Mouse (Mus musculus) midbrain, postnatal 0 days (tissue): ENCODE measurements around the gene Tmem135. TPM values are rescaled to one million over a fixed set of nuclear protein-coding genes. Genes with fewer than 3 reads are reported as not detected.

ENCODE experiments used
- ATAC-seq: fragments of 200-750 bp; cut with Nextera tagmentation; 2 replicates; pipeline ENCODE4 v1.8.0; 2017; ENCODE audit warnings: moderate number of reproducible peaks, mild to moderate bottlenecking, moderate TSS enrichment, moderate library complexity; ENCODE audit not compliant: low FRiP score
- DNase-seq: peaks from one replicate; pipeline ENCODE4 v3.0.0-alpha.2; 2015; ENCODE audit warnings: low spot score
- H3K27ac ChIP-seq: fragments of 300-500 bp; sonication (generic); 2 replicates; pipeline ENCODE4 v1.5.1; 2014; ENCODE audit warnings: low read depth, mild to moderate bottlenecking, low read length, mixed read lengths
- H3K27me3 ChIP-seq: fragments of 300-500 bp; sonication (generic); 2 replicates; pipeline ENCODE4 v1.6.1; 2014; ENCODE audit warnings: low read length, control low read depth, mixed read lengths; ENCODE audit not compliant: insufficient read depth
- H3K36me3 ChIP-seq: fragments of 300-500 bp; sonication (generic); 2 replicates; pipeline ENCODE4 v1.6.1; 2014; ENCODE audit warnings: low read length, control low read depth, mixed read lengths; ENCODE audit not compliant: insufficient read depth
- H3K4me1 ChIP-seq: fragments of 300-500 bp; sonication (generic); 2 replicates; pipeline ENCODE4 v1.6.1; 2014; ENCODE audit warnings: mild to moderate bottlenecking, control low read depth, antibody characterized with exemption, low read length, mixed read lengths; ENCODE audit not compliant: insufficient read depth
- H3K4me2 ChIP-seq: fragments of 300-500 bp; sonication (generic); 2 replicates; pipeline ENCODE4 v1.6.1; 2014; ENCODE audit warnings: low read depth, mild to moderate bottlenecking, low read length, mixed read lengths; ENCODE audit not compliant: poor library complexity, severe bottlenecking
- H3K4me3 ChIP-seq: fragments of 300-500 bp; sonication (generic); 2 replicates; pipeline ENCODE4 v1.5.1; 2014; ENCODE audit warnings: low read depth, mild to moderate bottlenecking, low read length, moderate library complexity
- H3K9ac ChIP-seq: fragments of 300-500 bp; sonication (generic); replicated peaks from 2 replicates; pipeline ENCODE4 v1.6.1; 2014; ENCODE audit warnings: mild to moderate bottlenecking, low read length, moderate library complexity, mixed read lengths; ENCODE audit not compliant: poor library complexity, severe bottlenecking
- H3K9me3 ChIP-seq: fragments of 300-500 bp; sonication (generic); 2 replicates; pipeline ENCODE4 v1.6.1; 2016; ENCODE audit warnings: low read length, control low read depth
- CTCF ChIP-seq: IDR thresholded peaks from 2 replicates; pipeline ENCODE4 v1.5.1; 2016; ENCODE audit warnings: antibody characterized with exemption, mild to moderate bottlenecking
- WGBS: fragments of 180-500 bp; shearing (Covaris S2); extraction: QIAGEN DNeasy Blood & Tissue Kit; methylation state at CpG from one replicate; pipeline ENCODE4 v1.1.7; 2014; 5-methylcytosine and 5-hydroxymethylcytosine counted together
- polyA plus RNA-seq: library from polyadenylated mRNA; unstranded; fragments of >200 nt; fragmentation: Nextera tagmentation; extraction: Ambion mirVana; gene quantifications from 2 replicates; pipeline ENCODE4 v1.2.1, GENCODE M21; 2015
- total RNA-seq: library from RNA; depleted of rRNA; stranded (reverse); fragments of >200 nt; gene quantifications from 2 replicates; pipeline ENCODE4 v1.2.3, GENCODE M21; 2014

The Tmem135 gene
- total and polyA plus RNA-seq, 2 experiments from 2014 or later, result 33.5 to 35.7 TPM

GRCm38 (mm10) chr7:89403053-89403972 lies 709 bp downstream of the Tmem135 start:
- Histone ChIP-seq H3K9me3 (no peaks in the 10 kb centered on the region), H3K4me3 (peak overlapping the region; percentile 74), H3K27me3 (no peaks in the 10 kb centered on the region), H3K36me3 (no peaks in the 10 kb centered on the region), H3K27ac (peak overlapping the region; percentile 69), H3K4me2 (peak overlapping the region; percentile 99), H3K9ac (peak overlapping the region; percentile 77), H3K4me1 (no peaks in the 10 kb centered on the region)
- TF ChIP-seq CTCF, result no peak
- ATAC-seq (peak; percentile 83), DNase-seq (peak; percentile 68)
- 5% methylated on average over 52 of the region's 52 CpGs for WGBS

- WGBS, result 84% methylated on average over 3 of the region's 3 CpGs
- Histone ChIP-seq H3K4me1 (no peaks in the 10 kb centered on the region), H3K4me2 (no peak overlapping the region), H3K27me3 (no peaks in the 10 kb centered on the region), H3K4me3 (no peak overlapping the region), H3K27ac (no peak overlapping the region), H3K9me3 (no peaks in the 10 kb centered on the region), H3K36me3 (no peaks in the 10 kb centered on the region), H3K9ac (no peak overlapping the region)
- no peak for TF ChIP-seq CTCF
- ATAC-seq (no peak), DNase-seq (no peak)
Measured at GRCm38 (mm10) chr7:89401936-89402335, 2.1 kb downstream of the Tmem135 start.

- no peak for TF ChIP-seq CTCF
- DNase-seq (no peak), ATAC-seq (no peak)
- Histone ChIP-seq H3K36me3 (no peaks in the 10 kb centered on the region), H3K4me1 (no peaks in the 10 kb centered on the region), H3K9ac (no peak overlapping the region), H3K4me2 (no peak overlapping the region), H3K27ac (no peak overlapping the region), H3K4me3 (no peak overlapping the region), H3K27me3 (no peaks in the 10 kb centered on the region), H3K9me3 (no peaks in the 10 kb centered on the region)
- 54% methylated on average over 11 of the region's 11 CpGs for WGBS
Measured at GRCm38 (mm10) chr7:89401136-89401858, 2.7 kb downstream of the Tmem135 start.

- DNase-seq (no peak), ATAC-seq (no peak)
- H3K4me2 ChIP-seq, result no peak overlapping the region
- H3K36me3 ChIP-seq, result no peaks in the 10 kb centered on the region
- no peaks in the 10 kb centered on the region for H3K9me3 ChIP-seq
- H3K4me3 ChIP-seq, result no peak overlapping the region
- H3K27ac ChIP-seq, result no peak overlapping the region
- H3K27me3 ChIP-seq, result no peaks in the 10 kb centered on the region
- no peak for TF ChIP-seq CTCF
- H3K4me1 ChIP-seq, result no peaks in the 10 kb centered on the region
- H3K9ac ChIP-seq, result no peak overlapping the region
- WGBS, result 52% methylated on average over 2 of the region's 2 CpGs
Measured at GRCm38 (mm10) chr7:89400721-89401120, 3.3 kb downstream of the Tmem135 start.

- no peak overlapping the region for H3K4me2 ChIP-seq
- ATAC-seq (no peak), DNase-seq (no peak)
- 0 out of 2 replicates have a peak, but pooled peaks cover 2% of the 10 kb centered on the region for H3K9me3 ChIP-seq
- H3K9ac ChIP-seq, result no peak overlapping the region
- no peak overlapping the region for H3K27ac ChIP-seq
- no peaks in the 10 kb centered on the region for H3K36me3 ChIP-seq
- H3K4me1 ChIP-seq, result no peaks in the 10 kb centered on the region
- no peak overlapping the region for H3K4me3 ChIP-seq
- TF ChIP-seq CTCF, result no peak
- WGBS, result 72% methylated on average over 3 of the region's 3 CpGs
- no peaks in the 10 kb centered on the region for H3K27me3 ChIP-seq
Measured at GRCm38 (mm10) chr7:89397837-89398534, 6.0 kb downstream of the Tmem135 start.
